Mouse (Mus musculus) heart, postnatal 0 days (tissue): ENCODE data around the gene Zfp94. TPM values are rescaled to one million over a fixed set of nuclear protein-coding genes. Genes with fewer than 3 reads are reported as not detected.

ENCODE experiments used
- ATAC-seq: fragments of 200-750 bp; cut with Nextera tagmentation; 2 replicates; pipeline ENCODE4 v1.8.0; 2017; ENCODE audit warnings: low read depth, moderate number of reproducible peaks, moderate library complexity; ENCODE audit not compliant: insufficient read depth
- DNase-seq: peaks from one replicate; pipeline ENCODE4 v3.0.0-alpha.2; 2016; ENCODE audit warnings: low spot score
- H3K27ac ChIP-seq: fragments of 300-500 bp; sonication (generic); 2 replicates; pipeline ENCODE4 v1.5.1; 2014; ENCODE audit warnings: low read depth, mild to moderate bottlenecking
- H3K27me3 ChIP-seq: fragments of 300-500 bp; sonication (generic); 2 replicates; pipeline ENCODE4 v1.6.1; 2014; ENCODE audit warnings: low read length, mixed read lengths; ENCODE audit not compliant: control insufficient read depth, insufficient read depth
- H3K36me3 ChIP-seq: fragments of 300-500 bp; sonication (generic); replicated peaks from 2 replicates; pipeline ENCODE4 v1.6.1; 2014; ENCODE audit warnings: low read length, mixed read lengths; ENCODE audit not compliant: control insufficient read depth, insufficient read depth
- H3K4me1 ChIP-seq: fragments of 300-500 bp; sonication (generic); 2 replicates; pipeline ENCODE4 v1.6.1; 2014; ENCODE audit warnings: antibody characterized with exemption; ENCODE audit not compliant: control insufficient read depth, insufficient read depth
- H3K4me2 ChIP-seq: fragments of 300-500 bp; sonication (generic); 2 replicates; pipeline ENCODE4 v1.6.1; 2014; ENCODE audit warnings: low read depth, mild to moderate bottlenecking, low read length, moderate library complexity
- H3K4me3 ChIP-seq: fragments of 300-500 bp; sonication (generic); 2 replicates; pipeline ENCODE4 v1.5.1; 2014; ENCODE audit warnings: low read depth, low read length
- H3K9ac ChIP-seq: fragments of 300-500 bp; sonication (generic); replicated peaks from 2 replicates; pipeline ENCODE4 v1.6.1; 2014; ENCODE audit warnings: low read depth, low read length, mixed read lengths
- H3K9me3 ChIP-seq: fragments of 300-500 bp; sonication (generic); replicated peaks from 2 replicates; pipeline ENCODE4 v1.6.1; 2016; ENCODE audit warnings: low read length; ENCODE audit not compliant: control insufficient read depth
- CTCF ChIP-seq: IDR thresholded peaks from 2 replicates; pipeline ENCODE4 v1.5.1; 2016; ENCODE audit warnings: antibody characterized with exemption, control low read depth, low read depth
- EP300 ChIP-seq: IDR thresholded peaks from 2 replicates; pipeline ENCODE4 v1.6.1; 2016; ENCODE audit warnings: antibody characterized with exemption, low read depth
- WGBS: fragments of 180-500 bp; shearing (Covaris S2); extraction: QIAGEN DNeasy Blood & Tissue Kit; methylation state at CpG from one replicate; pipeline ENCODE4 v1.1.7; 2014; 5-methylcytosine and 5-hydroxymethylcytosine counted together
- polyA plus RNA-seq: library from polyadenylated mRNA; unstranded; fragments of >200 nt; fragmentation: Nextera tagmentation; extraction: Ambion mirVana; gene quantifications from 2 replicates; pipeline ENCODE4 v1.2.1, GENCODE M21; 2015
- total RNA-seq: library from RNA; depleted of rRNA; stranded (reverse); fragments of >200 nt; gene quantifications from 2 replicates; pipeline ENCODE4 v1.2.3, GENCODE M21; 2014; ENCODE audit warnings: low replicate concordance

Zfp94 gene
- total and polyA plus RNA-seq, 2 experiments from 2014 or later: 0.95 to 2.9 TPM

GRCm38 (mm10) chr7:24326273-24327135 is 10.0 kb upstream of the Zfp94 start:
- ATAC-seq (no peak), DNase-seq (no peak)
- peaks cover 5% of the 10 kb centered on the region; the same call in 1 of the 2 replicates for H3K27me3 ChIP-seq
- H3K4me1 ChIP-seq: no peaks in the 10 kb centered on the region
- peak overlapping the region; percentile 60 for H3K4me2 ChIP-seq
- H3K36me3 ChIP-seq: no peaks in the 10 kb centered on the region
- H3K27ac ChIP-seq: no peak overlapping the region
- peak overlapping the region; percentile 31 for H3K4me3 ChIP-seq
- H3K9me3 ChIP-seq: peaks cover 10% of the 10 kb centered on the region; the same call in 1 of the 2 replicates
- TF ChIP-seq CTCF (no peak), EP300 (no peak)
- no peak overlapping the region for H3K9ac ChIP-seq
- WGBS: 49% methylated on average over 20 of the region's 20 CpGs

DNA sequence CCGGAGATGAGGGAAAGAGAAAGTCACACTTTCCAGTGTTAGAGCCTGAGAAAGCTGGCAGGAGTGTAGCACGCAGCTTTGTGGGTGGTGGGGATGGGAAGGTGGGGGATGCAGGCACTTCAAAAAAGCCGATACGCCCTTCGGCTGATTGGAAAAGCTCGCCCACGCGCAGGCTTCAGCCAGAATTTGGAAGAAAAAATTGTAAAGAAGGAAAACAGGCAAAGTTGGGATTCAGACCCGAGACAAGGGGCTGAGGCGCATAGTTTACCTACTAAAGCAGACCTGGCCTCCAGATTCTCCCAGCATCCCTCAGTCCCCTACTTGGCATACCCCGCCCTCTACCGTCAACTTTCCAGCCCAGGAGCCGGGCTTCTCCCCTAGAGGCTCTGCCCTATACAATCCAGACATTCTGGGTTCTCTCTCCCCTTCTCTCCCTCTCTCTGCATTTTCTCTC is 9.2 kb upstream of the Zfp94 start:
- 4% methylated on average over 13 of the region's 13 CpGs for WGBS
- ATAC-seq: no peak
- Histone ChIP-seq H3K27ac (no peak overlapping the region), H3K27me3 (peaks cover 5% of the 10 kb centered on the region; the same call in 1 of the 2 replicates), H3K9ac (no peak overlapping the region), H3K4me2 (peak overlapping the region; percentile 60), H3K4me3 (peak overlapping the region; percentile 31), H3K9me3 (peaks cover 10% of the 10 kb centered on the region; the same call in 1 of the 2 replicates), H3K4me1 (no peaks in the 10 kb centered on the region), H3K36me3 (no peaks in the 10 kb centered on the region)
- DNase-seq: no peak
- no peak for TF ChIP-seq EP300
- no peak for TF ChIP-seq CTCF

GRCm38 (mm10) chr7:24325197-24325596 is 8.7 kb upstream of the Zfp94 start:
- 85% methylated on average over 6 of the region's 6 CpGs for WGBS
- Histone ChIP-seq H3K4me2 (peak overlapping the region; percentile 60; the same call in 1 of the 2 replicates), H3K36me3 (no peaks in the 10 kb centered on the region), H3K4me1 (no peaks in the 10 kb centered on the region), H3K4me3 (peak overlapping the region; percentile 31; the same call in 1 of the 2 replicates), H3K9ac (no peak overlapping the region), H3K9me3 (peaks cover 10% of the 10 kb centered on the region; the same call in 1 of the 2 replicates), H3K27me3 (peaks cover 5% of the 10 kb centered on the region; the same call in 1 of the 2 replicates), H3K27ac (no peak overlapping the region)
- no peak for ATAC-seq
- DNase-seq: no peak
- TF ChIP-seq EP300 (no peak), CTCF (no peak)

DNA sequence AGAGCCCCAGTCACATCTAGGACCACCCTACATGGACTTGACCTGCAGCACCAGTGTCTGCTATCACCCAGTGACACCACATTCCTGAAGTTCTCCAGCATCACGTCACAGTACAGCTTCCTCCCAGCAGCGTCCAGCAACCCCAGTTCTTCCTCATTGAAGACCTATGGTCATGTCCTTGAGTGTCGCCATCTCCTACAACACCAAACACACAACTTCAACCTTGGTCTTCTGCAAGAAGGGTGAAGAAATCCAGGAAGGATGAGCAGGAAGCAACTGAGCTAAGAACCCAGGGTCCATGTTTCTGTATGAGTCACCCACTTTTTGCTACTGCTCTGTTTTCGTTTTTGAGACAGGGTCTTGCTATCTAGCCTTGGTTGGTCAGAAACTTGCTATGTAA is 6.1 kb upstream of the Zfp94 start:
- Histone ChIP-seq H3K27me3 (peaks cover 5% of the 10 kb centered on the region; the same call in 1 of the 2 replicates), H3K9ac (no peak overlapping the region), H3K36me3 (no peaks in the 10 kb centered on the region), H3K27ac (no peak overlapping the region), H3K4me3 (no peak overlapping the region), H3K9me3 (peaks cover 10% of the 10 kb centered on the region; the same call in 1 of the 2 replicates), H3K4me2 (no peak overlapping the region), H3K4me1 (no peaks in the 10 kb centered on the region)
- TF ChIP-seq EP300: no peak
- no peak for TF ChIP-seq CTCF
- 63% methylated on average over 4 of the region's 4 CpGs for WGBS
- no peak for ATAC-seq
- no peak for DNase-seq

DNA sequence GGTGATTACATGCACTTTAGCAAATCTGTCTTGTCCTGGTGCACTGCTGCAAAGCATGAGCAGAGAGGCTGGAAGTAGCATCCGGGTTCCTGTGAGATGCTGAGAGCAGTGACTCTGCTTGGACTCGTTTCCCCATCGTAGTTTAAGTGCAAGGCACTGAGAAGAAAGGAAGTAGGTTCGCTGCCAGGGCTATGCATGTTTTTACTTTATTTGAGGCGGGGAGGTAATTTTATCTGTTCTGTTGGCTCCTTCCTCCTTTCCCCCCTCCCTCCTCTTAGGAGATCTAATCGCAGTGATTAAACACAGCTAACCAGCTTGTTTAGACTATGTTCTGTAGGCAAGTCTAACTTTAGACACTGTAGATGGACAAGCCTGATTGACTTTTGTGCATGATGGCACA is 2.5 kb upstream of the Zfp94 start:
- no peak for DNase-seq
- peaks cover 4% of the 10 kb centered on the region; the same call in 1 of the 2 replicates for H3K4me1 ChIP-seq
- no peak for ATAC-seq
- 52% methylated on average over 6 of the region's 6 CpGs for WGBS
- H3K9me3 ChIP-seq: peaks cover 3% of the 10 kb centered on the region; the same call in 1 of the 2 replicates
- no peak for TF ChIP-seq EP300
- TF ChIP-seq CTCF: no peak
- no peak overlapping the region for H3K9ac ChIP-seq
- no peaks in the 10 kb centered on the region for H3K27me3 ChIP-seq
- no peak overlapping the region for H3K4me3 ChIP-seq
- no peak overlapping the region for H3K27ac ChIP-seq
- no peaks in the 10 kb centered on the region for H3K36me3 ChIP-seq
- no peak overlapping the region for H3K4me2 ChIP-seq
